Mouse (Mus musculus) midbrain, embryonic 13.5 days (tissue): Measurements from ENCODE around the gene Comt. TPM values are rescaled to one million over a fixed set of nuclear protein-coding genes. Genes with fewer than 3 reads are reported as not detected.

Experiments
- ATAC-seq: fragments of 200-750 bp; cut with Nextera tagmentation; 2 replicates; pipeline ENCODE4 v1.8.0; 2017; ENCODE audit warnings: mild to moderate bottlenecking, moderate TSS enrichment, moderate library complexity
- H3K27ac ChIP-seq: fragments of 300-500 bp; sonication (generic); 2 replicates; pipeline ENCODE4 v1.5.1; 2015; ENCODE audit warnings: inconsistent platforms, mild to moderate bottlenecking, moderate library complexity
- H3K27me3 ChIP-seq: fragments of 300-500 bp; sonication (generic); 2 replicates; pipeline ENCODE4 v1.6.1; 2015; ENCODE audit warnings: mild to moderate bottlenecking, inconsistent platforms
- H3K36me3 ChIP-seq: fragments of 300-500 bp; sonication (generic); 2 replicates; pipeline ENCODE4 v1.6.1; 2015; ENCODE audit warnings: mild to moderate bottlenecking, inconsistent platforms
- H3K4me1 ChIP-seq: fragments of 300-500 bp; sonication (generic); replicated peaks from 2 replicates; pipeline ENCODE4 v1.6.1; 2015; ENCODE audit warnings: inconsistent platforms
- H3K4me2 ChIP-seq: fragments of 300-500 bp; sonication (generic); replicated peaks from 2 replicates; pipeline ENCODE4 v1.6.1; 2015; ENCODE audit warnings: moderate library complexity, mild to moderate bottlenecking, inconsistent platforms
- H3K4me3 ChIP-seq: fragments of 300-500 bp; sonication (generic); replicated peaks from 2 replicates; pipeline ENCODE4 v1.5.1; 2015; ENCODE audit warnings: mild to moderate bottlenecking, inconsistent platforms
- H3K9ac ChIP-seq: fragments of 300-500 bp; sonication (generic); replicated peaks from 2 replicates; pipeline ENCODE4 v1.6.1; 2015; ENCODE audit warnings: mild to moderate bottlenecking, inconsistent platforms
- H3K9me3 ChIP-seq: fragments of 300-500 bp; sonication (generic); 2 replicates; pipeline ENCODE4 v1.6.1; 2016; ENCODE audit warnings: mild to moderate bottlenecking, inconsistent platforms
- WGBS: fragments of 180-500 bp; shearing (Covaris S2); methylation state at CpG from one replicate; pipeline ENCODE4 v1.1.7; 2015; 5-methylcytosine and 5-hydroxymethylcytosine counted together
- polyA plus RNA-seq: library from polyadenylated mRNA; unstranded; fragments of >200 nt; fragmentation: Nextera tagmentation; extraction: Ambion mirVana; gene quantifications from 2 replicates; pipeline ENCODE4 v1.2.1, GENCODE M21; 2015

The Comt gene
- polyA plus RNA-seq, 1 experiment from 2014 or later: 78.8 TPM

DNA sequence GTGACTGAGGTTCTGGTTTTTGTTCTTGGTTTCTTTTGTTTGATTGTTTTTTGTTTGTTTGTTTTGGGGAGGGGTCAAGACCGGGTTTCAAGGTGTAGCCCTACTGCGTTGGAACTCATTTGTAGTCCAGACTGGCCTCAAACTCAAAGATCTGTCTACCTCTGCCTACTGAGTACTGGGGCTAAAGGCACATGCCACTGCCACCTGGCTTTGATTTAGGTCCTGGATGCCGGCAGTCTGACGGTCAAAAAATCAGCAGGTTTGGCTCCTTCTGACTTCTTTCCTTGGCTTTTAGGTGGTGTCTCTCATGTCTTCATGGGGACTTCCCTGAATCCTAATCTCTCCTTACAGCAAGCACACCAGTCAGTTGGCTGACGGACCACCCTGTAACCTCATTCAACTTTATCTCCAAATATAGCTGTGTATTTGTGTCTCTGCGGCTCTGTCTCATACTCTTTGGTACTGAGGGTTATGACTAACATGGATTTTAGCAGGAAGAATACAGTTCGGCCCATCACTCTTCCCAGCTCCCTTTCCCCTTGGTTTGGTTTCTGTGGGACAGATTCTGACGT is 4.1 kb upstream of the Comt start:
- 0 out of 2 replicates have a peak, but pooled peaks cover 4% of the 10 kb centered on the region for H3K9me3 ChIP-seq
- H3K27me3 ChIP-seq: no peaks in the 10 kb centered on the region
- no peak overlapping the region for H3K27ac ChIP-seq
- 85% methylated on average over 8 of the region's 8 CpGs for WGBS
- no peak overlapping the region for H3K9ac ChIP-seq
- ATAC-seq: no peak
- no peak overlapping the region for H3K4me2 ChIP-seq
- H3K36me3 ChIP-seq: no peaks in the 10 kb centered on the region; the same call in none of the 2 replicates
- H3K4me3 ChIP-seq: no peak overlapping the region
- peaks cover 12% of the 10 kb centered on the region for H3K4me1 ChIP-seq

GRCm38 (mm10) chr16:18429641-18430040 is 3.0 kb upstream of the Comt start:
- no peak overlapping the region for H3K27ac ChIP-seq
- no peak for ATAC-seq
- H3K4me1 ChIP-seq: peaks cover 20% of the 10 kb centered on the region
- no peak overlapping the region for H3K4me2 ChIP-seq
- no peaks in the 10 kb centered on the region; the same call in 1 of the 2 replicates for H3K36me3 ChIP-seq
- WGBS: 97% methylated on average over 8 of the region's 8 CpGs
- H3K27me3 ChIP-seq: no peaks in the 10 kb centered on the region
- H3K4me3 ChIP-seq: no peak overlapping the region
- H3K9me3 ChIP-seq: 0 out of 2 replicates have a peak, but pooled peaks cover under 1% of the 10 kb centered on the region
- H3K9ac ChIP-seq: no peak overlapping the region

DNA sequence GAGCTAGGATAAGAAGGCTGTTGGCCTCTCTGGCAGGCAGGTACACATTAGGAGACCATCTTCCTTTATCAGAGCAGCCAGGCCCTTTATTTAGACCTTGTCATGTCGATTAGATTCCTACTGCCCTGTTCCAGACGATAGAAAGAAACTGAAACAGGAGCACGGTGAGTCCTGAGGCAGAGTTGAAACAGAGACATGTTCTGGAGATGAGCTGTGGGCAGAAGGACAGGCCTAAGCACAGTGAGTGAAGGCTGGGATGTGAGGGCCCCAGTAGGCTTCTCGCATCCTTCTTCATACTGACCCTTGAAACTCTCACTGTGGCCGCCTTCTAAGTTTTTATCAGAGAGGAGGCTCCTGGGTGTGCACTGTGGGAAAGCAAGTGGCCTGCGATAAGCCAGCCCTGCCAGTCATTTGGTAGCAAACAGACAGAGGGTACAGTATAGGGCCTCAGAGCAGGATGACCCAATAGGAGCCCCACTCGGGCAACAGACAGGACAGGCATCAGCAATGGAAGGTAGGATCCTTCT is 1.9 kb upstream of the Comt start:
- H3K4me3 ChIP-seq: no peak overlapping the region
- peaks cover 30% of the 10 kb centered on the region for H3K4me1 ChIP-seq
- H3K27me3 ChIP-seq: no peaks in the 10 kb centered on the region
- 0 out of 2 replicates have a peak, but pooled peaks cover 5% of the 10 kb centered on the region for H3K36me3 ChIP-seq
- H3K9ac ChIP-seq: no peak overlapping the region
- H3K27ac ChIP-seq: no peak overlapping the region
- ATAC-seq: no peak
- WGBS: 92% methylated on average over 7 of the region's 7 CpGs
- H3K9me3 ChIP-seq: no peaks in the 10 kb centered on the region
- no peak overlapping the region for H3K4me2 ChIP-seq

DNA sequence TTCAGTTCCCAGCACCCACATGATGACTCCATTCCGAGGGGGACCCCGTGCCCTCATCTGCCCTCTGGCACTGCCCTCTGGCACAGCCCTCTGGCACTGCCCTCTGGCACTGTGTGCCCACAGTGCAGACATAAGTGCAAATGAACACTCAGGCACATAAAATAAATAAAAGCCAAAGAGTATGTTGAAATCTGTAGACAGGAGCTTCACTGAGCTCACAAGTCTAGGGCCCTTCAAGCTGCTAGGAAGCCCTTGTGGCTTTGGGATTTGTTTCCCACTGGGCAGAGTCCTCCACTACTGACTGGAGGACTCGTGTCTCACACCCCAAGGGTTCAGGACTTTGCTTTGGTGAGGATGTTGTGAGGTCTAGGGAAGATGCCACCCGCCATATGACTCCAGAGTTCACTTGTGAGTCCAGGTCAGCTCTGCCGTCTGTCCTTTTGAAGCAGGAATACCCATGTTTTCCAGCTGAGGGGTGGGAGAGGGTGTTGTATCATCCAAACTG is 1.4 kb upstream of the Comt start:
- Histone ChIP-seq H3K9ac (no peak overlapping the region), H3K36me3 (0 out of 2 replicates have a peak, but pooled peaks cover 10% of the 10 kb centered on the region), H3K27me3 (no peaks in the 10 kb centered on the region), H3K4me2 (no peak overlapping the region), H3K4me3 (no peak overlapping the region), H3K9me3 (no peaks in the 10 kb centered on the region), H3K27ac (no peak overlapping the region), H3K4me1 (peaks cover 30% of the 10 kb centered on the region)
- 88% methylated on average over 5 of the region's 5 CpGs for WGBS
- no peak for ATAC-seq

DNA sequence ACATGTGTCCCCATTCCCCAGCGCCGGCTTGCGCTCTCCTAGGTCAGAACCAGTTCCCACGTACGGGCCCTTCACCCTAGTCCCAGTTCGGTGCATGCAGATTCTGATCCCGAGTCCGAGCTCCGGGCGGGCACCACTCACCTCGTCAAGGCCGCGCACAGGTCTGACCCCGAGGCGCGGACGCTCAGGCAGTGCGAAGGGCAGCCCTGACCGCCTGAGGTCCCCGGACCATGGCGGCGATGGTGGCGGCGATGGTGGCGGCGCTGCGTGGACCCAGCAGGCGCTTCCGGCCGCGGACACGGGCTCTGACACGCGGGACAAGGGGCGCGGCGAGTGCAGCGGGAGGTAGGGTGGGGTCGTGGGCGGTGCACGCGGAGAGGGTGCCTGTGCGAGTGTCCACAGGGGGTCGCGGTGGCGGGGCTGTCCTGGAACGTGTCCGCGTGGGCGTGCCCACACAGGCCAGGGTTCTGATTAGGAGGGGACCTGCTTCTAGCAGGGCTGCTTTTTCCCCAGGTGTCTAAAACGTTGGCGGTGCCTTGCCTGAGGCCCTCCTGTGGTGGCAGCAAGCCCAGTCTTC is 349 bp downstream of the Comt start, which contains the start of gene Txnrd2:
TSS of gene Txnrd2 (plus strand) at position 170 of the 577 bp plus-strand sequence.
- Histone ChIP-seq H3K27ac (peak within 1 kb of the TSS; percentile 45), H3K9me3 (no peaks in the 10 kb centered on the region)

GRCm38 (mm10) chr16:18425475-18426214 is 1.0 kb downstream of the Comt start:
- peak; percentile 65 for ATAC-seq
- Histone ChIP-seq H3K27me3 (no peaks in the 10 kb centered on the region), H3K4me2 (peak overlapping the region; percentile 84), H3K9ac (peak overlapping the region; percentile 91), H3K27ac (peak overlapping the region; percentile 45), H3K4me1 (peaks cover 33% of the 10 kb centered on the region), H3K9me3 (no peaks in the 10 kb centered on the region), H3K4me3 (peak overlapping the region; percentile 87), H3K36me3 (peaks cover 29% of the 10 kb centered on the region)
- WGBS: 37% methylated on average over 10 of the region's 10 CpGs

More for the DNA sequence above, 349 bp downstream of the Comt start, which contains the start of gene Txnrd2:
- under 1% methylated on average over 52 of the region's 52 CpGs for WGBS
- H3K9ac ChIP-seq: peak within 1 kb of the TSS; percentile 91
- peak within 1 kb of the TSS; percentile 87 for H3K4me3 ChIP-seq
- peaks cover 24% of the 10 kb centered on the region for H3K36me3 ChIP-seq
- peak; percentile 92 for ATAC-seq
- H3K27me3 ChIP-seq: no peaks in the 10 kb centered on the region
- H3K4me1 ChIP-seq: peaks cover 30% of the 10 kb centered on the region
- peak within 1 kb of the TSS; percentile 84 for H3K4me2 ChIP-seq

- no peak overlapping the region for H3K27ac ChIP-seq
- 87% methylated on average over 11 of the region's 11 CpGs for WGBS
- no peak overlapping the region; the same call in 1 of the 2 replicates for H3K9ac ChIP-seq
- H3K4me3 ChIP-seq: no peak overlapping the region
- H3K4me1 ChIP-seq: peaks cover 34% of the 10 kb centered on the region
- H3K4me2 ChIP-seq: peak overlapping the region; percentile 84; the same call in 1 of the 2 replicates
- ATAC-seq: no peak
- H3K27me3 ChIP-seq: no peaks in the 10 kb centered on the region
- no peaks in the 10 kb centered on the region for H3K9me3 ChIP-seq
- peaks cover 32% of the 10 kb centered on the region for H3K36me3 ChIP-seq
These were observed 2.1 kb downstream of the Comt start for GRCm38 (mm10) chr16:18424364-18425045.

GRCm38 (mm10) chr16:18423915-18424265 is 2.8 kb downstream of the Comt start:
- ATAC-seq: no peak
- Histone ChIP-seq H3K36me3 (peaks cover 32% of the 10 kb centered on the region), H3K27me3 (no peaks in the 10 kb centered on the region), H3K27ac (no peak overlapping the region), H3K9me3 (no peaks in the 10 kb centered on the region), H3K4me3 (no peak overlapping the region), H3K4me2 (no peak overlapping the region), H3K9ac (no peak overlapping the region), H3K4me1 (peaks cover 34% of the 10 kb centered on the region)
- WGBS: 95% methylated on average over 5 of the region's 5 CpGs

GRCm38 (mm10) chr16:18423203-18423914 is 3.3 kb downstream of the Comt start:
- H3K9ac ChIP-seq: no peak overlapping the region
- H3K36me3 ChIP-seq: peaks cover 32% of the 10 kb centered on the region
- H3K4me2 ChIP-seq: no peak overlapping the region
- no peaks in the 10 kb centered on the region for H3K27me3 ChIP-seq
- H3K4me1 ChIP-seq: peaks cover 34% of the 10 kb centered on the region
- no peak overlapping the region for H3K4me3 ChIP-seq
- H3K9me3 ChIP-seq: no peaks in the 10 kb centered on the region
- WGBS: 90% methylated on average over 7 of the region's 7 CpGs
- no peak overlapping the region for H3K27ac ChIP-seq
- no peak for ATAC-seq

DNA sequence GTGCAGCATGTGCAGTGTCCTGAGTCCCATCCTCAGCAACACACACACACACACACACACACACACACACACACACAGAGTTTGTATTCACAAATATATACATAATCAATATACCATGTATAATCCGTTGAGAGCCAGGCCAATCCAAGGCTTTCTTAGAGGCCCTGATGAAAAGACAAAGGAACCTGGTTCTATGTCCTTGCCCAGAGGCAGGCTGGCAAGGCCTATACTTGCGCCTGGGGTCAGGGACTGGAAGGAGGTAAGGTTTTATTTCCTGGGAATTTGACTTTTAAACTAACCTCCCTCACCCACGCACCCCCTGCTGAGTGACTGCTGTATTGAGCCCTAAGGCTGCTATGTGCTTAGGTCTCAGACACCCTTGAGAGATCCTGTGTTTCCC is 6.1 kb downstream of the Comt start:
- H3K9ac ChIP-seq: no peak overlapping the region
- peaks cover 20% of the 10 kb centered on the region for H3K4me1 ChIP-seq
- H3K4me3 ChIP-seq: no peak overlapping the region
- no peak overlapping the region for H3K4me2 ChIP-seq
- ATAC-seq: no peak
- H3K27me3 ChIP-seq: no peaks in the 10 kb centered on the region
- WGBS: 65% methylated on average over 3 of the region's 3 CpGs
- peaks cover 48% of the 10 kb centered on the region for H3K36me3 ChIP-seq
- no peak overlapping the region for H3K27ac ChIP-seq
- no peaks in the 10 kb centered on the region for H3K9me3 ChIP-seq

DNA sequence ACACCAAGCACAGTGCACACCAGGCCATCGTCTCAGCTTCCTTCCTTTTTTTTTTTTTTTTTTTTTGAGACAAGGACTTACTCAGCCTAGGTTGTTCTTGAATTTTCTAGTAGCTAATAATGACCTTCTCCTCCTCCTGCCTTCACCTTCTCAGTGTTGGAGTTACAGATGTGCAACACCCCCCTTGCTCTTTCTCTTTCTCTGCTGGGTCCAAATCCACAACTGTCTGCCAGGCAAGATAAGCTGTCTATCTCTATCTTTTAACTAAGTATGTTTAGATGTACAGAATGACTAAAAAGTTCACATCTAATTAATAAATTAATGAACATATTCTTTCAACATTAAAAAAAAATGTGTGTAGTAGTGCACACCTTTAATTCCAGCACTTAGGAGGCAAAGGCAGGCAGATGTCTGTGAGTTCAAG is 7.0 kb downstream of the Comt start:
- Histone ChIP-seq H3K4me3 (no peak overlapping the region), H3K4me2 (no peak overlapping the region), H3K9ac (no peak overlapping the region), H3K4me1 (peaks cover 13% of the 10 kb centered on the region), H3K36me3 (peaks cover 54% of the 10 kb centered on the region), H3K9me3 (no peaks in the 10 kb centered on the region), H3K27ac (no peak overlapping the region), H3K27me3 (no peaks in the 10 kb centered on the region)
- ATAC-seq: no peak
- 93% methylated on average over 1 of the region's 1 CpGs for WGBS
